Comparison of ENCODE assay signal across 11 mouse cellular contexts in the genomic region with DNA sequence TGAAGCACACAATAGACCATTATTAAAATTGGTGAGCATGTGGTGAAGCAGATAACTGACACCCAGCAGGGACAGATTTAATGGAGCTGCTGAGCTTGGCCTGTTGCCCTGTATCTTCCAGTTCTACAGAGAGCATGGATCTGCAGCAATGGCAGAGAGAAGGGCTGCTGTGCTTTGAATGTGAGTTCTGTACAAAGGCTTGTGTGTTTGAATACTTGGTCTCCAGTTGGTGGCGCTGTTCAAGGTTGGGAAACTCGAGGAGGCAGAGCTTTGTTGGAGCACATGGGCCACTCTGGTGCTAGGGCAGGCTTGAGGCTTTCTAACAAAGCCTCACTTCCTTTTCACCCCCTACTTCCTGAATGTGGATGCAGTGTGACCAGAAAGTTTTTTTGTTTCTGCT.
DNase-seq lines count a peak whose midpoint lies in the region; ATAC-seq and TF ChIP-seq lines count a peak whose summit lies in the region.
"Had no signal": no experiment of that assay in that cellular context is flagged by ENCODE, and none has a peak within 500 bp of the region (broad histone marks: within the 10 kb centered on the region; RNA-seq: fewer than 3 reads in every experiment).

No protein-coding gene starts in this region.

- H3K4me1 ChIP-seq in lung, embryonic 14.5 days (ENCODE audit: insufficient read depth): no peaks in the 10 kb centered on the region
- H3K4me1 ChIP-seq in intestine, embryonic 15.5 days (replicated peaks): no peaks in the 10 kb centered on the region
- H3K4me1 ChIP-seq in kidney, adult 2 months (ENCODE audit: control insufficient read depth, insufficient read depth, low read length): no peaks in the 10 kb centered on the region

- H3K9ac ChIP-seq in lung, embryonic 14.5 days: no peak overlapping the region
- no peak overlapping the region for H3K9ac ChIP-seq in intestine, embryonic 15.5 days
- H3K9ac ChIP-seq: liver, embryonic 14.5 days had no signal

- no peaks in the 10 kb centered on the region for H3K36me3 ChIP-seq in lung, embryonic 14.5 days (ENCODE audit: insufficient read depth)
- H3K36me3 ChIP-seq in intestine, embryonic 15.5 days: no peaks in the 10 kb centered on the region
- no peaks in the 10 kb centered on the region for H3K36me3 ChIP-seq in kidney, adult 2 months (ENCODE audit: control insufficient read depth, insufficient read depth, low read length)
- H3K36me3 ChIP-seq: G1E had no signal

- peak; percentile 5 for DNase-seq in lung, embryonic 14.5 days
- DNase-seq in lung, postnatal 4 days: no peak
- DNase-seq in embryo, embryonic 11 days: peak; percentile 51
- peak; percentile 68 to 71 for DNase-seq in layer of hippocampus, adult 2 months (ENCODE audit: low spot score in 2 of 2)
- DNase-seq in retina, postnatal 1 day: peak; percentile 82
- DNase-seq in kidney, adult 2 months: no peak
- no peak for DNase-seq in right cerebral cortex, adult 18-20 months

- no peak for TF ChIP-seq CTCF in lung, embryonic 14.5 days (IDR thresholded peaks at IDR 0.05; ENCODE audit: low read depth)
- TF ChIP-seq CTCF in layer of hippocampus, adult 2 months (conservative IDR thresholded peaks at IDR 0.05): peak; percentile 72
- TF ChIP-seq CTCF in kidney, adult 2 months (conservative IDR thresholded peaks at IDR 0.05; ENCODE audit: insufficient read depth, insufficient read length, low read depth, low read length): no peak

- no peaks in the 10 kb centered on the region for H3K9me3 ChIP-seq in lung, embryonic 14.5 days (ENCODE audit: low read depth, low read length)
- no peaks in the 10 kb centered on the region for H3K9me3 ChIP-seq in intestine, embryonic 15.5 days

- H3K4me3 ChIP-seq in lung, embryonic 14.5 days (ENCODE audit: low read depth, low read length): no peak overlapping the region
- H3K4me3 ChIP-seq in layer of hippocampus, adult 2 months: no peak overlapping the region
- no peak overlapping the region for H3K4me3 ChIP-seq in intestine, embryonic 15.5 days (replicated peaks)
- H3K4me3 ChIP-seq in kidney, adult 2 months (ENCODE audit: insufficient read depth, low read depth, low read length): no peak overlapping the region
- H3K4me3 ChIP-seq: erythroblast, embryonic 14.5 days had no signal

- H3K27me3 ChIP-seq in lung, embryonic 14.5 days (ENCODE audit: insufficient read depth, low read length): no peaks in the 10 kb centered on the region
- no peaks in the 10 kb centered on the region for H3K27me3 ChIP-seq in intestine, embryonic 15.5 days (replicated peaks)
- H3K27me3 ChIP-seq in kidney, adult 2 months (replicated peaks; ENCODE audit: control insufficient read depth, insufficient read depth, low read length): no peaks in the 10 kb centered on the region

- no peak for ATAC-seq in lung, embryonic 14.5 days (ENCODE audit: insufficient read depth)
- ATAC-seq in intestine, embryonic 15.5 days: no peak

- H3K4me2 ChIP-seq in lung, embryonic 14.5 days: no peak overlapping the region
- H3K4me2 ChIP-seq in intestine, embryonic 15.5 days (replicated peaks): no peak overlapping the region

- WGBS in lung, embryonic 14.5 days: 14% methylated on average over 2 of the region's 2 CpGs
- WGBS in intestine, embryonic 15.5 days: 10% methylated on average over 2 of the region's 2 CpGs
- 11% methylated on average over 2 of the region's 2 CpGs for WGBS in kidney, adult 2 months

- TF ChIP-seq POLR2A in kidney, adult 2 months (IDR thresholded peaks at IDR 0.05; ENCODE audit: low read depth, low read length): no peak

- no peak overlapping the region for H3K27ac ChIP-seq in lung, embryonic 14.5 days (ENCODE audit: low read depth)
- H3K27ac ChIP-seq in layer of hippocampus, adult 2 months: peak overlapping the region; percentile 75
- H3K27ac ChIP-seq in intestine, embryonic 15.5 days: no peak overlapping the region
- H3K27ac ChIP-seq in kidney, adult 2 months (ENCODE audit: insufficient read depth, low read depth, low read length): no peak overlapping the region
- H3K27ac ChIP-seq: liver, embryonic 14.5 days had no signal

Comparison
In these comparisons a context has a peak if more than half of its experiments do, and no peak if none do; other contexts are left out.
1. DNase-seq: peak in lung, embryonic 14.5 days (single experiment), embryo, embryonic 11 days (single experiment), layer of hippocampus, adult 2 months (2 of 2) and retina, postnatal 1 day (single experiment); none in lung, postnatal 4 days (0 of 2), kidney, adult 2 months (single experiment) and right cerebral cortex, adult 18-20 months (single experiment).